Mouse (Mus musculus): ENCODE results near the gene Lrrc4.

- TF ChIP-seq CTCF (IDR thresholded peaks at IDR 0.05; ENCODE audit: control insufficient read depth, insufficient read depth, low read length) (no peak), POLR2A (IDR thresholded peaks at IDR 0.05; ENCODE audit: borderline replicate concordance, control insufficient read depth, low read depth, low read length) (no peak)
Observed at GRCm38 (mm10) chr6:28827565-28827964, 4.0 kb downstream of the Lrrc4 start.
